Mouse (Mus musculus): ENCODE results near the gene Shcbp1l. TPM values are rescaled to one million over a fixed set of nuclear protein-coding genes. Genes with fewer than 3 reads are reported as not detected.
A peak's percentile ranks its signal among the peaks of the same experiment; 100 is the strongest.

Shcbp1l gene
- polyA plus RNA-seq, 1 experiment: 1.1 TPM

DNA sequence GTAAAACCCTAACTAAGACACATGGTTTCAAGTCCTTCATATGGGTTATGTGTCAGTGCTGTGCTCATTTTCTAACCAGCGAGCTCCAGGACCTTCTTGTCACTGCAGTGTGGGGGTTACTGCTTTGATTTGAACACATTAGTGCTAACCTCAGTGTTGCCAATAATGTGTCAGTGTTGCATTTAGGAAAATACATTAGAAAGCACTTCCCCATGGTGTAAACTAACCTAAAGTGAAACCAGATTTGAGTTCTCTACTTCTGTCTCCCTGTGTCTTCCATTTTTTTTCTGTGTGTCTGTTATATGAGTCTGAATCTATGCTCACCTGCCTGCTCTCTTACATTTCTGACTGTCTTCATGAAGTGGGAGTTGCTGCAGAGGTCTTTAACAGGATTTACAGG lies 18.1 kb downstream of the Shcbp1l start:
- 73% methylated on average over 1 of the region's 1 CpGs for WGBS
- Histone ChIP-seq H3K4me1 (ENCODE audit: control insufficient read depth, insufficient read depth, low read length) (no peaks in the 10 kb centered on the region; the same call in 1 of the 2 replicates), H3K4me3 (replicated peaks; ENCODE audit: control insufficient read depth, low read depth, low read length) (no peak overlapping the region), H3K27ac (ENCODE audit: control insufficient read depth, insufficient read depth, low read depth, low read length, poor library complexity) (no peak overlapping the region)
- TF ChIP-seq POLR2A (IDR thresholded peaks at IDR 0.05; ENCODE audit: borderline replicate concordance, control insufficient read depth, low read depth, low read length): no peak
- no peak for TF ChIP-seq CTCF (IDR thresholded peaks at IDR 0.05; ENCODE audit: control insufficient read depth, insufficient read depth, low read length)

DNA sequence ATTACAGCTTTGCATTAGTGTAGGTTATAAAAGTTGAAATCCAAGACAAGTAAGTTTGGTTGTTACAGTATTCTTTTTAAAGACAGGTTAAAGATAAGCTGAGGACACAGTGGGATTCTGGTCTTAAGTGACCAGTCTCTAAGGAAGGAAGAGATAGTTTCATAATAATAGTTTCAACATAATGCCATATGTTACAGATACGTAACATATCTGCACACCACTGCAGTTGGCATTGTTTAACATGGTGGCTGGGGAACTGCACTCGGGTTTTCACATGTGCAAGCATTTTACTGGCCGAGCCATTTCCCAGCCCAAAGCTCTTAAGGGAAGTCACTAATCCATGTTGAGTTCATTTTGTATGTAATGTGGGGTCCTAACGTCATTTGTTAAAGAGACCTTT lies 18.7 kb downstream of the Shcbp1l start:
- 50% methylated on average over 4 of the region's 4 CpGs for WGBS
- TF ChIP-seq CTCF (IDR thresholded peaks at IDR 0.05; ENCODE audit: control insufficient read depth, insufficient read depth, low read length) (no peak), POLR2A (IDR thresholded peaks at IDR 0.05; ENCODE audit: borderline replicate concordance, control insufficient read depth, low read depth, low read length) (no peak)
- H3K4me1 ChIP-seq (ENCODE audit: control insufficient read depth, insufficient read depth, low read length): no peaks in the 10 kb centered on the region; the same call in 1 of the 2 replicates
- no peak overlapping the region for H3K4me3 ChIP-seq (replicated peaks; ENCODE audit: control insufficient read depth, low read depth, low read length)
- H3K27ac ChIP-seq (ENCODE audit: control insufficient read depth, insufficient read depth, low read depth, low read length, poor library complexity): no peak overlapping the region

DNA sequence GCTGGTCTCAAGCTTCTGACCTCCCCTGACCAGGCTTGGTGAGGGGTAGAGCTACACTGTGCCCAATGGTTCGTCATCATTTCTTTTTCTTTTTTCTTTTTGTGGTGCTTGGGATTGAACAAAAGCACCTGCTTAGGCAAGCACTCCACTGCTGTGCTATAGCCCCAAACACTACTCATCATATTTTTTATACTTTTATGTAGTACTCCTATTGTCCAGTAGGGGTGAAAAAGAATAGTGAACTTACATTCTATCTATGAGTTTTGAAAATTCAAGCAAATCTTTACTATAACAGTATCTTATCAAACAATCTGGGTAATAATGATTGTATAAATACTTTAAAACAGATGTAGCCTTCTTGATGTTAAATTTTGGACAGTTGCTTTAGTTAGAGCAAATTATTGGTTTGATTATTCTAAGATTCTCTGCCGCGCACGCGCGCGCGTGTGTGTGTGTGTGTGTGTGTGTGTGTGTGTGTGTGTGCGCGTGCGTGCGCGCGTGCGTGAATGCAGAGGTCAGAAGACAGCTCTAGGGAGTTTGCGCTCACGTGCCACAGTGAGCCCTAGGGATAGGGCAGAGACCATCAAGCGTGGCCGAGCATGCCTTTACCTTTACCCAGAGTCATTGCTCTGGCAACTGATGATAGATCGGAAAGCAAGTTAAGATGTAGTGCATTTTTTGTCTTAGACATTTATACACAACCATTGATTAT lies 21.3 kb downstream of the Shcbp1l start:
- Histone ChIP-seq H3K4me1 (ENCODE audit: control insufficient read depth, insufficient read depth, low read length) (no peaks in the 10 kb centered on the region; the same call in 1 of the 2 replicates), H3K4me3 (replicated peaks; ENCODE audit: control insufficient read depth, low read depth, low read length) (no peak overlapping the region), H3K27ac (ENCODE audit: control insufficient read depth, insufficient read depth, low read depth, low read length, poor library complexity) (no peak overlapping the region)
- TF ChIP-seq CTCF (IDR thresholded peaks at IDR 0.05; ENCODE audit: control insufficient read depth, insufficient read depth, low read length) (no peak), POLR2A (IDR thresholded peaks at IDR 0.05; ENCODE audit: borderline replicate concordance, control insufficient read depth, low read depth, low read length) (no peak)
- 95% methylated on average over 20 of the region's 20 CpGs for WGBS

DNA sequence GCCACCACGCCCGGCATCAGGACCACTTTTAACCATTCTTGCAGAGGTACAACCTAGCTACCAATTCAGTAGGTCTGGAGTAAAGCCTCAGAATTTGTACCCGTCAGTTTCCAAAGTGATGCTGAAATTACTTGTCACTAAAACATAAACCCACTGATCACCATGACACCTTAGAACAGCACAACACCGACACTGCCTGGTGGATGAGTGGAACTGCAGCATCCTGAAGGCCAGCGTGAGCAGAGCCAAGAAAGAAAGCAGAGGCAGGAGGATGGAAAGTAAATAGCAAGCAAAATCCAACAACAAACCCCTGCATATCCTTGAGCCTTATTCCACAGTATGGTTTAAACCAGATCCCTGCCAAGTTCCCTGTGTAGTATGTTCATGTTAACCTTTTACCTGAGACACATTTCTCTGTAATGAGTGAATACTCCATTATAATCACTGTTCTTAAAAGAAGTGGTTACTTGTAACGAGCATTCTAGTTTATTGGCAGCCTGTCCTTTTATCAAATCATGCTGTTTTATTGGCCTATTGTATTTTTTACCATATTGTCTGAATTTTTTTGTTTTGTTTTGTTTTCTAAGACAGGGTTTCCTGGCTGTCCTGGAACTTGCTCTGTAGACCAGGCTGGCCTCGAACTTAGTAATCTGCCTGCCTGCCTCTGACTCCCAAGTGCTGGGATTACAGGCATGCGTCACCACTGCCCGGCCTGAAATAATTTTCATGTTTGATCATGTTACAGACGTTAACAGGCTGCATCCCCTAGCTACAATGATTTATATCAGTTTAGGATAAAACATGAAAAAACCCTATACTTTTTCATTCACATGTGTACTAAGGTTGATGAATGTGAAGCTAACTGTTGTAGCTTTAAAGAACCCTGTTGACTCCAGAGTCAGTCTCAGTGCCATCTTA lies 26.5 kb downstream of the Shcbp1l start:
- no peak overlapping the region for H3K27ac ChIP-seq (ENCODE audit: control insufficient read depth, insufficient read depth, low read depth, low read length, poor library complexity)
- no peaks in the 10 kb centered on the region for H3K4me1 ChIP-seq (ENCODE audit: control insufficient read depth, insufficient read depth, low read length)
- TF ChIP-seq POLR2A (IDR thresholded peaks at IDR 0.05; ENCODE audit: borderline replicate concordance, control insufficient read depth, low read depth, low read length) (no peak), CTCF (IDR thresholded peaks at IDR 0.05; ENCODE audit: control insufficient read depth, insufficient read depth, low read length) (peak; percentile 71)
- H3K4me3 ChIP-seq (replicated peaks; ENCODE audit: control insufficient read depth, low read depth, low read length): no peak overlapping the region
- WGBS: 70% methylated on average over 10 of the region's 10 CpGs

DNA sequence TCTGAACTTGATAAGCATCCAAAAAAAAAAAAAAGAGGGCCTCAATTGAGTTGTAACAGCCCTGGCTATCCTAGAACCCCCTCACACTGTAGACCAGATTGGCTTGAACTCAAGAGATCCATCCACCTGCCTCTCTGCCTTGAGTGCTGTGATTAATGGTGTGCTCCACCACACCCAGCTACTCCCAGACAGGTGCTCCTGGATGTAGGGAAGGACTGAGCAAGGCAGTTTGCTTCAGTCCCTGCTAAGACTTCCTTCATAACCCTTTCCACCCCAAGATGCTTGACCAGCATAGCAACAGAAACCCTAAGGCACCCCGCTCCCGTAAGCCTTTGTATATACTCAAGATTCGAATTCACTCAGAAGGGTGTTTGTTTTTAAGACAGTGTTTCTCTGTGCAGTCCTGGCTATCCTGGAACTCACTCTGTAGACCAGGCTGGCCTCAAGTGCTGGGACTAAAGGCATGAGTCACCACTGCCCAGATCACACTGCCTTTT lies 28.2 kb downstream of the Shcbp1l start:
- Histone ChIP-seq H3K27ac (ENCODE audit: control insufficient read depth, insufficient read depth, low read depth, low read length, poor library complexity) (no peak overlapping the region), H3K4me3 (replicated peaks; ENCODE audit: control insufficient read depth, low read depth, low read length) (no peak overlapping the region), H3K4me1 (ENCODE audit: control insufficient read depth, insufficient read depth, low read length) (no peaks in the 10 kb centered on the region)
- TF ChIP-seq CTCF (IDR thresholded peaks at IDR 0.05; ENCODE audit: control insufficient read depth, insufficient read depth, low read length): no peak
- no peak for TF ChIP-seq POLR2A (IDR thresholded peaks at IDR 0.05; ENCODE audit: borderline replicate concordance, control insufficient read depth, low read depth, low read length)
- WGBS: 88% methylated on average over 3 of the region's 3 CpGs

DNA sequence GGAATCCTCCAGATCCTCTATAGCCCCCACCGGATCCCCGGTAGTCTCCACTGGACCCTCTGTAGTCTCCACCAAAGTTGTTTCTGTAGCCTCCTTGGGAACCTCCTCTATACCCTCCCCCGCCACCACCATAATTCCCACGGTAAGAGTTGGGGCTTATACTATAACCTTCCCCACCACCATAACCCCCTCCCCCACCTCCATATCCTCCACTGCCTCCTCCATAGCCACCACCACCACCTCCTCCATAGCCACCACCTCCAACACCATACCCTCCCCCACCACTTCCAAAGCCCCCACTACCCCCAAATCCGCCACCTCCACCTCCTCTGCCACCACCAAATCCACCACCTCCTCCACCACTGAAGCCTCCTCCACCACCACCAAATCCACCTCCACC lies 31.2 kb downstream of the Shcbp1l start:
- Histone ChIP-seq H3K27ac (ENCODE audit: control insufficient read depth, insufficient read depth, low read depth, low read length, poor library complexity) (no peak overlapping the region), H3K4me3 (replicated peaks; ENCODE audit: control insufficient read depth, low read depth, low read length) (no peak overlapping the region), H3K4me1 (ENCODE audit: control insufficient read depth, insufficient read depth, low read length) (no peaks in the 10 kb centered on the region)
- WGBS: 95% methylated on average over 5 of the region's 5 CpGs
- TF ChIP-seq CTCF (IDR thresholded peaks at IDR 0.05; ENCODE audit: control insufficient read depth, insufficient read depth, low read length) (no peak), POLR2A (IDR thresholded peaks at IDR 0.05; ENCODE audit: borderline replicate concordance, control insufficient read depth, low read depth, low read length) (no peak)

DNA sequence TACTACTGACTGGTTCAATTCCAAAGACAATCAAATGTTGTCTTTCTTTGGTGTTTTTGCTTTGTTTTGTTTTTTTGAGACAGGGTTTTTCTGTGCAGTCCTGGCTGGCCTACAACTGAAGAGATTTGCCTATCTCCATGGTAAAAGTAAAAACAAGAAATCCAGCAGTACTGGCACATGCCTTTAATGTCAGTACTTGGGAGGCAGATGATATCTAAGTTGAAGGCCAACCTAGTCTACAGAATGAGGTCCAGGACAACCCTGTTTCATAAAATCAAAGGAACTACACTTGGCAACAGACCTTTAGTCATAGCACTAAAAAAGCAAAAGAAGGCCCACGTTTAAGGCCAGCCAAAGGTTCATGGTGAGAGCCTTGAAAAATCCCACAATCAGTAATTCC lies 36.8 kb downstream of the Shcbp1l start:
- Histone ChIP-seq H3K27ac (ENCODE audit: control insufficient read depth, insufficient read depth, low read depth, low read length, poor library complexity) (no peak overlapping the region), H3K4me3 (replicated peaks; ENCODE audit: control insufficient read depth, low read depth, low read length) (no peak overlapping the region), H3K4me1 (ENCODE audit: control insufficient read depth, insufficient read depth, low read length) (no peaks in the 10 kb centered on the region)
- TF ChIP-seq CTCF (IDR thresholded peaks at IDR 0.05; ENCODE audit: control insufficient read depth, insufficient read depth, low read length) (no peak), POLR2A (IDR thresholded peaks at IDR 0.05; ENCODE audit: borderline replicate concordance, control insufficient read depth, low read depth, low read length) (no peak)
- 83% methylated on average over 1 of the region's 1 CpGs for WGBS

DNA sequence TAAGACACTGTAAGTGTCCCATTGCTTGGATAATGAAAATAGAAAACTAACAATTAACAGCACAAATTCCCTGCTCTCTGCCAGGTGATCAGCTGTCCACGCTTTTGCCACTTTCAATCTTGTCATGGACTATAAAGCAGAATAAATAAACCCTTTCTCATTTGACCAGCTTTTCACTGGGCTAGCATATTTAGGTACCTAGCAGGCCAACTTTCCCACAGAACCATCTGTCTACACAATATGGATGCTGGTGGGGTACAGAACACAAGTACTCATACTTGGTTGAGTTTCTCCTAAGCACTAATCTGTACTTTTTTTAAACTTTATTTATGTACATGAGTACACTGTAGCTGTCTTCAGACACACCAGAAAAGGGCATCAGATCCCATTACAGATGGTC lies 54.3 kb downstream of the Shcbp1l start:
- 93% methylated on average over 1 of the region's 1 CpGs for WGBS
- Histone ChIP-seq H3K4me3 (replicated peaks; ENCODE audit: control insufficient read depth, low read depth, low read length) (no peak overlapping the region), H3K4me1 (ENCODE audit: control insufficient read depth, insufficient read depth, low read length) (no peaks in the 10 kb centered on the region), H3K27ac (ENCODE audit: control insufficient read depth, insufficient read depth, low read depth, low read length, poor library complexity) (no peak overlapping the region)
- TF ChIP-seq CTCF (IDR thresholded peaks at IDR 0.05; ENCODE audit: control insufficient read depth, insufficient read depth, low read length): no peak
- TF ChIP-seq POLR2A (IDR thresholded peaks at IDR 0.05; ENCODE audit: borderline replicate concordance, control insufficient read depth, low read depth, low read length): no peak
